33 mouse cellular contexts compared by ENCODE assay signal in genomic region chr4:123402244-123402643, GRCm38 (mm10). TPM values are rescaled to one million over a fixed set of nuclear protein-coding genes. Genes with fewer than 3 reads are reported as not detected.
DNase-seq lines count a peak whose midpoint lies in the region; ATAC-seq and TF ChIP-seq lines count a peak whose summit lies in the region.
"Had no signal": no experiment of that assay in that cellular context is flagged by ENCODE, and none has a peak within 500 bp of the region (broad histone marks: within the 10 kb centered on the region; RNA-seq: fewer than 3 reads in every experiment).

No protein-coding gene starts in this region.

- no peak overlapping the region for H3K4me3 ChIP-seq in heart, adult 2 months
- no peak overlapping the region for H3K4me3 ChIP-seq in lung, embryonic 14.5 days (ENCODE audit: low read depth, low read length)
- H3K4me3 ChIP-seq: forebrain, embryonic 15.5 days; left cerebral cortex, adult 2 months; limb, embryonic 15.5 days; liver, embryonic 13.5 days; midbrain, embryonic 15.5 days; neural tube, embryonic 12.5 days had no signal

- H3K36me3 ChIP-seq in heart, adult 2 months (ENCODE audit: control insufficient read depth, insufficient read depth, low read length) = peaks cover 71% of the 10 kb centered on the region
- H3K36me3 ChIP-seq in lung, embryonic 14.5 days (ENCODE audit: insufficient read depth) = peaks cover 36% of the 10 kb centered on the region

- intact Hi-C loops in heart, adult 2 months (cut with DNase I) = no loop called here
- intact Hi-C loops in heart, postnatal 25 days (cut with DNase I) = no loop called here

- no peaks in the 10 kb centered on the region for H3K27me3 ChIP-seq in heart, adult 2 months (ENCODE audit: control insufficient read depth, insufficient read depth, low read length)
- H3K27me3 ChIP-seq in lung, embryonic 14.5 days (ENCODE audit: insufficient read depth, low read length) = no peaks in the 10 kb centered on the region
- H3K27me3 ChIP-seq: forebrain, embryonic 15.5 days; limb, embryonic 15.5 days; liver, embryonic 13.5 days; midbrain, embryonic 15.5 days; neural tube, embryonic 12.5 days had no signal

- H3K4me2 ChIP-seq in lung, embryonic 14.5 days = no peak overlapping the region
- H3K4me2 ChIP-seq: forebrain, embryonic 15.5 days; limb, embryonic 15.5 days; liver, embryonic 13.5 days; midbrain, embryonic 15.5 days; neural tube, embryonic 12.5 days had no signal

- TF ChIP-seq CTCF in heart, adult 2 months (IDR thresholded peaks at IDR 0.05) = no peak
- TF ChIP-seq CTCF in lung, embryonic 14.5 days (IDR thresholded peaks at IDR 0.05; ENCODE audit: low read depth) = no peak

- H3K4me1 ChIP-seq in heart, adult 2 months (ENCODE audit: control insufficient read depth, insufficient read depth, low read length) = peaks cover 17% of the 10 kb centered on the region
- H3K4me1 ChIP-seq in lung, embryonic 14.5 days (ENCODE audit: insufficient read depth) = peaks cover 8% of the 10 kb centered on the region

- 71% methylated on average over 1 of the region's 1 CpGs for WGBS in heart, adult 2 months
- WGBS in lung, embryonic 14.5 days = 89% methylated on average over 1 of the region's 1 CpGs

- no peaks in the 10 kb centered on the region for H3K9me3 ChIP-seq in lung, embryonic 14.5 days (ENCODE audit: low read depth, low read length)
- H3K9me3 ChIP-seq: forebrain, embryonic 15.5 days; limb, embryonic 15.5 days; liver, embryonic 13.5 days; midbrain, embryonic 15.5 days; neural tube, embryonic 12.5 days had no signal

- DNase-seq in heart, adult 2 months = no peak
- no peak for DNase-seq in heart, postnatal 25 days (ENCODE audit: low spot score)
- peak; percentile 24 for DNase-seq in lung, embryonic 14.5 days
- no peak for DNase-seq in lung, postnatal 10 days
- DNase-seq in MN1 (ENCODE audit: low spot score) = peak; percentile 20
- DNase-seq in adrenal gland, postnatal 25 days = no peak
- DNase-seq in heart, adult 9 months (ENCODE audit: low spot score in 2 of 2) = no peak
- DNase-seq: adrenal gland, adult 8-10 months; cerebellum, adult 8-10 months; cerebellum, postnatal 25 days; gastrocnemius, postnatal 25 days; heart, adult 18-20 months; heart, postnatal 14 days; kidney, adult 8-10 months; kidney, postnatal 14 days; liver, embryonic 13.5 days; lung, adult 18-20 months; lung, postnatal 14 days; right cerebral cortex, adult 18-20 months; spleen, adult 18-20 months; thymus, adult 18-20 months; thymus, postnatal 25 days had no signal

- TF ChIP-seq POLR2A in heart, adult 2 months (IDR thresholded peaks at IDR 0.05; ENCODE audit: insufficient read depth, low read depth, low read length) = no peak

- peak overlapping the region; percentile 36 for H3K27ac ChIP-seq in heart, adult 2 months
- H3K27ac ChIP-seq in lung, embryonic 14.5 days (ENCODE audit: low read depth) = no peak overlapping the region
- H3K27ac ChIP-seq: forebrain, embryonic 15.5 days; left cerebral cortex, adult 2 months; limb, embryonic 15.5 days; liver, embryonic 13.5 days; midbrain, embryonic 15.5 days; neural tube, embryonic 12.5 days; stomach, postnatal 0 days had no signal

- H3K79me2 ChIP-seq in heart, adult 2 months (replicated peaks; ENCODE audit: control insufficient read depth, insufficient read depth, low read length) = peaks cover 1% of the 10 kb centered on the region; the same call in 1 of the 2 replicates

- no peak overlapping the region for H3K9ac ChIP-seq in heart, adult 2 months (ENCODE audit: low read depth, low read length)
- no peak overlapping the region for H3K9ac ChIP-seq in lung, embryonic 14.5 days
- H3K9ac ChIP-seq: forebrain, embryonic 15.5 days; limb, embryonic 15.5 days; liver, embryonic 13.5 days; midbrain, embryonic 15.5 days; neural tube, embryonic 12.5 days had no signal

- TF ChIP-seq EP300 in heart, adult 2 months (IDR thresholded peaks at IDR 0.05; ENCODE audit: insufficient read depth, low read depth, low read length) = no peak

- ATAC-seq in lung, embryonic 14.5 days (ENCODE audit: insufficient read depth) = no peak
- ATAC-seq: forebrain, embryonic 15.5 days; hindbrain, embryonic 16.5 days; intestine, embryonic 16.5 days; midbrain, embryonic 15.5 days had no signal

RNA-seq across cellular contexts. Expression of gene Bmp8a, which starts 59.2 kb away (rescaled TPM):
- total RNA-seq in heart, adult 2 months (2021) = not detected
- polyA plus RNA-seq in heart, adult 2 months (2012; rRNA removed) = not detected in 2 replicates
- total RNA-seq in heart, postnatal 25 days (2021) = under 1 TPM in 1 of 2 experiments, not detected in 1; 0.18 TPM
- 0.11 and 0.30 TPM in 2 replicates for polyA plus RNA-seq in lung, embryonic 14.5 days (2014; fragmentation: Nextera tagmentation; extraction: Ambion mirVana)
- total RNA-seq in adrenal gland, postnatal 25 days (2021) = not detected in 2 replicates
- total RNA-seq: heart, adult 18-20 months; layer of hippocampus, adult 18-20 months; layer of hippocampus, postnatal 14 days had no signal
- polyA plus RNA-seq: heart, embryonic 14.5 days; midbrain, embryonic 15.5 days had no signal

Comparison
In these comparisons a context has a peak if more than half of its experiments do, and no peak if none do; other contexts are left out.
1. DNase-seq: peak in lung, embryonic 14.5 days (single experiment) and MN1 (single experiment); none in heart, adult 2 months (0 of 2), heart, postnatal 25 days (single experiment), lung, postnatal 10 days (single experiment), adrenal gland, postnatal 25 days (single experiment) and heart, adult 9 months (0 of 2).